Comparison of ENCODE assay signal across 12 mouse cellular contexts in the genomic region with DNA sequence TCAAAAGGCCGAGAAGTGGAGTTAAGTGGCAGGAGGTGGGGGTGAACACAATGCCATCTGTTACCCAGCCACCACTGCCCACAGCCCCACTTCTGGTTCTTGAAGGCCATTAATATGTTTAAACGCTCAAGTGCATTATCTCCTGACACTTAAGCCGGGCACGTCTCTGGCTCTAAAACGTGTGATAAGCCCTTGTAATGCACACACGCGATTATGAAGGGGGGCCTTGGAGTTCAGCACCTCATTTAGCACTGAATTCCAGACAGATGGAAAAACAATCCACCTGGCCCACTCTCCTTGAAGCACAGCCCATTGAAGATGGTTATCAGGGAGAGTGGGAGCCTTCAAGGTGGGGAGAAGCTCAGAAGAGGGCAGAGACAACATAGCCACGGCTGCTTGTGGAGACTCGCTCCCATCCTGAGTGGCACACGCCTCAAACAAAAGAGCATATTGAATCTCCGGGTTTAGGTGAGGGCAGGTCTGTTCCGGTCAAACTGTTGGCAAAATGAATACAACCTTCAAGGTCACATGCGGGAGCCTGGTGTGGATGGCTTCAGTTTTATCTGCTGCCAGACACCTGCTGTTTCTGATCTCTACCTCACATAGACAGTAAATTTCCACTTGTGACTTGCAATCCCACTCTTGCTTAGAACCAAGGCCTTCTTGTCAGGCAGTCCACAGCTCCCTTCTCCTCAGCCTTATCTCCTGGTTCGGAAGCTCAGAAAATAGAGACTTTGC. TPM values are rescaled to one million over a fixed set of nuclear protein-coding genes. Genes with fewer than 3 reads are reported as not detected.
A peak's percentile ranks its signal among the peaks of the same experiment; 100 is the strongest.
DNase-seq lines count a peak whose midpoint lies in the region; ATAC-seq and TF ChIP-seq lines count a peak whose summit lies in the region.
"Had no signal": no experiment of that assay in that cellular context is flagged by ENCODE, and none has a peak within 500 bp of the region (broad histone marks: within the 10 kb centered on the region; RNA-seq: fewer than 3 reads in every experiment).

No protein-coding gene starts in this region.

- peaks cover 28% of the 10 kb centered on the region for H3K4me1 ChIP-seq in heart, adult 2 months (ENCODE audit: control insufficient read depth, insufficient read depth, low read length)
- H3K4me1 ChIP-seq in lung, embryonic 15.5 days = peaks cover 62% of the 10 kb centered on the region

- TF ChIP-seq CTCF in heart, adult 2 months (IDR thresholded peaks at IDR 0.05) = no peak

- H3K4me2 ChIP-seq in lung, embryonic 15.5 days = 0 out of 2 replicates have a peak overlapping the region, but pooled peaks have one; percentile 10
- H3K4me2 ChIP-seq: embryonic facial prominence, embryonic 15.5 days had no signal

- DNase-seq in heart, adult 2 months = no peak
- no peak for DNase-seq in heart, adult 18-20 months
- no peak for DNase-seq in lung, postnatal 36 days
- DNase-seq in retina, postnatal 7 days (ENCODE audit: low read depth, low spot score) = peak; percentile 29
- DNase-seq in adrenal gland, postnatal 4 days (ENCODE audit: low spot score in 2 of 2) = no peak
- DNase-seq: cerebellum, postnatal 25 days; liver, postnatal 0 days; thymus, adult 18-20 months had no signal

- WGBS in heart, adult 2 months = 44% methylated on average over 14 of the region's 14 CpGs
- 30% methylated on average over 14 of the region's 14 CpGs for WGBS in lung, embryonic 15.5 days

- H3K9ac ChIP-seq in heart, adult 2 months (ENCODE audit: low read depth, low read length) = no peak overlapping the region
- no peak overlapping the region for H3K9ac ChIP-seq in lung, embryonic 15.5 days
- H3K9ac ChIP-seq: embryonic facial prominence, embryonic 15.5 days; liver, postnatal 0 days had no signal

- H3K4me3 ChIP-seq in heart, adult 2 months = no peak overlapping the region
- H3K4me3 ChIP-seq in lung, embryonic 15.5 days = no peak overlapping the region
- H3K4me3 ChIP-seq: embryonic facial prominence, embryonic 15.5 days had no signal

- H3K27me3 ChIP-seq in heart, adult 2 months (ENCODE audit: control insufficient read depth, insufficient read depth, low read length) = no peaks in the 10 kb centered on the region; the same call in 1 of the 2 replicates
- no peaks in the 10 kb centered on the region for H3K27me3 ChIP-seq in lung, embryonic 15.5 days
- H3K27me3 ChIP-seq: embryonic facial prominence, embryonic 15.5 days had no signal

- H3K9me3 ChIP-seq in lung, embryonic 15.5 days = no peaks in the 10 kb centered on the region
- H3K9me3 ChIP-seq: embryonic facial prominence, embryonic 15.5 days had no signal

- intact Hi-C loops in heart, adult 2 months (cut with DNase I) = no loop called here

- H3K79me2 ChIP-seq in heart, adult 2 months (replicated peaks; ENCODE audit: control insufficient read depth, insufficient read depth, low read length) = no peaks in the 10 kb centered on the region

- TF ChIP-seq EP300 in heart, adult 2 months (IDR thresholded peaks at IDR 0.05; ENCODE audit: insufficient read depth, low read depth, low read length) = no peak

- peaks cover 9% of the 10 kb centered on the region for H3K36me3 ChIP-seq in heart, adult 2 months (ENCODE audit: control insufficient read depth, insufficient read depth, low read length)
- H3K36me3 ChIP-seq in lung, embryonic 15.5 days = no peaks in the 10 kb centered on the region
- H3K36me3 ChIP-seq: embryonic facial prominence, embryonic 15.5 days had no signal

- 0 out of 2 replicates have a peak, but pooled peaks have one; percentile 33 for ATAC-seq in lung, embryonic 15.5 days (ENCODE audit: borderline replicate concordance, extremely low read depth, low FRiP score, low TSS enrichment)
- ATAC-seq in erythroblast, adult 5-6 weeks (replicated peaks; ENCODE audit: low FRiP score, poor library complexity, severe bottlenecking) = peak; percentile 35
- ATAC-seq in granulocyte monocyte progenitor cell, adult 5-6 weeks (replicated peaks; ENCODE audit: poor library complexity, severe bottlenecking) = no peak
- ATAC-seq: liver, postnatal 0 days had no signal

- TF ChIP-seq POLR2A in heart, adult 2 months (IDR thresholded peaks at IDR 0.05; ENCODE audit: insufficient read depth, low read depth, low read length) = no peak

- H3K27ac ChIP-seq in heart, adult 2 months = peak overlapping the region; percentile 26; the same call in 1 of the 2 replicates
- peak overlapping the region; percentile 86 for H3K27ac ChIP-seq in lung, embryonic 15.5 days
- H3K27ac ChIP-seq: embryonic facial prominence, embryonic 15.5 days had no signal

RNA-seq across cellular contexts. Expression of gene Nedd9, which starts 30.7 kb away (rescaled TPM):
- total RNA-seq in heart, adult 2 months (2021) = 10 to 100 TPM; 26.7 to 28.9 TPM
- 15.2 and 24.7 TPM in 2 replicates for polyA plus RNA-seq in heart, adult 2 months (2012; rRNA removed)
- total RNA-seq in heart, adult 18-20 months (2021) = 10 to 100 TPM; 19.8 to 24.1 TPM
- 71.7 and 76.3 TPM in 2 replicates for polyA plus RNA-seq in lung, embryonic 15.5 days (2015; fragmentation: Nextera tagmentation; extraction: Ambion mirVana)
- 14.2 and 14.4 TPM in 2 replicates for total RNA-seq in erythroblast, adult 5-6 weeks (2015; ENCODE audit: low replicate concordance)
- 13.1 TPM in 2 replicates for total RNA-seq in erythroblast, adult 5-6 weeks (2017; ENCODE audit: low replicate concordance)
- 15.1 and 22.2 TPM in 2 replicates for total RNA-seq in granulocyte monocyte progenitor cell, adult 5-6 weeks (2014; fragmentation: Nextera tagmentation)
- 23.4 and 37.8 TPM in 2 replicates for total RNA-seq in granulocyte monocyte progenitor cell, adult 5-6 weeks (2017)
- 10 to 100 TPM; 31.6 to 37.2 TPM for total RNA-seq in adrenal gland, postnatal 4 days (2021)
